Mouse (Mus musculus) thymus, postnatal 14 days (tissue): ENCODE measurements around the gene Samd4.

ENCODE experiments used
- DNase-seq: peaks from one replicate; pipeline ENCODE4 v3.0.0; 2021

Gene Samd4

DNA sequence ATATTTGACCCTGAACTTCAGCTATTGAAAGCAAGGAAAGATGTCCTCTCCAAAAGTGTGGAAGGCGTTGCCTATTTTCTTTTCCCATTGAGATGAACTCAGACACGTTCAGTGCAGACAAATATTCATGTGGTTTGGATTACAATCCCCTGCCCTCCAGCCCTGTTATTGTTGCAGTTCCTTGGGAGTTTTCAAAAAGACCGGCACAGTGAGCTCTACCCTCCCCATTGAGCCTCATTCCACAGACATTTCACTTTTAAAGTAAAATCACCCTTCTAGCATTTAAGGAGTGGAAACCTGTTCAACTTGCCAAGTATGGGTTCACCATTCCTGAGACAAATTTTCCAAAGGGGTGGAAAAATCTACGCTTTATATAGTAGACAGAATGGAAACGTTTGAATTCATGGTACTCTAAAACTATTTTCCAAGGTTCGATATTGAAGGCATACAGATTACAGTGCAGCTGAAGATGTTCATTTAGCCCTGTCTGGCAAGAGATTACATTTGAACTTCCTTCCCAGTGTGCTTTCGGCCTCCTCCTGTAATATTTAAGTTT, 76.6 kb downstream of the Samd4 start:
- no peak for DNase-seq

DNA sequence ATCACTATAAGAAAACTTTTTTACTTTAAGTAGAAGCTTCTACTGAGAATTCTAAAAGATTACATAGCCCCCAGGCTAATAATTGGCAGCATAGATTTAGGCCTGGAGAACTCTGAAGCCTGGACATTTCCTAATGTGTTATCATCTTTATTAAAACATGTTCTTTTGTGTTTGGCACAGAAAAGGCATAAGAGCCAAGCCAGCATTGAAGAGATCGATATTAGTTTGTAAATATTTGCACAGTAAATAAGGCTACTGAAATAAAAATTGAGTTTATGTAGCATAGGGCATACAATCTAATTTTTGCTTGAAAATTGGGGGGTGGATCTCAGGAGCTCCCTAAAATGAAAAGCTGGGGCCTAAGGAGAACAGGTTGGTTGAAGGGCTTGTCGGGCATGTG, 77.2 kb downstream of the Samd4 start:
- DNase-seq = no peak

DNA sequence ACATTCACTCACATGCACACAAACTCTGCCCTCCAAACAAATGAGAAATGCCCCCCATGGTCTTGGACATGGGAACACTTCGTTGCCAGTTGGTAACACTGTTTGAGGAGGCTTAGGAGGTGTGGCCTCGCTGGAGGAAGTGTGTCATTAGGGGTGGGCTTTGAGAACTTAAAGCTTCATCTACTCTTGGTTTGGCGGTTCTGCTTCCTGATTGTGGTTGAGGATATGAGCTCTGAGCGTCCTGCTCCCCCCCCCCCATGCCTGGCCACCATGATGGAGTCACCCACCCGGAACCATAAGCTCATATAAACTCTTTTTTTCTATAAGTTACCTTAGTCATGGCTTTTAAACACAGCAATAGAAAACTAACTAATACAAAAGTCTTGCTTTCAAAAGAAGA, 80.2 kb downstream of the Samd4 start:
- DNase-seq = no peak

DNA sequence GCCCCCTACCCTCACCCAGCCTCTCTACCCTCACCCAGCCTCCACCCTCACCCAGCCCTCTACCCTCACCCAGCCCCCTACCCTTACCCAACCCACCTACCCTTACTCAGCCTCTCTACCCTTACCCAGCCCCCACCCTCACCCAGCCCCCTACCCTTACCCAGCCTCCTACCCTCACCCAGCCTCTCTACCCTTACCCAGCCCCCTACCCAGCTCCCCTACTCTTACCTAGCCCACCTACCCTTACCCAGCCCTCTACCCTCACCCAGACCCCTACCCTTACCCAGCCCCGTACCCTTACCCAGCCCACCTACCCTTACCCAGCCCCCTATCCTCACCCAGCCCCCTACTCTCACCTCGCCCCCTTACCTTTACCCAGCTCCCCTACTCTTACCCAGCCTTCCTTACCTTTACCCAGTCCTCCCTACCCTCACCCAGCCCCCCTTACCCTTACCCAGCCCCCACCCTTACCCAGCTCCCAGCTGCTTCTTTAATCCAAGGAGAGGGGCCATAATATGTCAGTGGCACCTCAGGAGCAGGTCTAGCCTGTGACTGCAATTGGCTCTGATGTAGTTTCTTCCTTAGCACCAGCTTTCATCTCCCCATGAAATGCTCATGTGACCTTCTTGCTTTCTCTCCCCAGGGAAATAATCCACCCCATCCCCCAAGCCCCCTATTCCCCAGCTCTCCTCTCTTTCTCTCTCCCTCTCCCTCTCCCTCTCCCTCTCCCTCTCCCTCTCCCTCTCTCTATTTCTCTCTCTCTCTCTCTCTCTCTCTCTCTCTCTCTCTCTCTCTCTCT, 81.6 kb downstream of the Samd4 start:
- no peak for DNase-seq

DNA sequence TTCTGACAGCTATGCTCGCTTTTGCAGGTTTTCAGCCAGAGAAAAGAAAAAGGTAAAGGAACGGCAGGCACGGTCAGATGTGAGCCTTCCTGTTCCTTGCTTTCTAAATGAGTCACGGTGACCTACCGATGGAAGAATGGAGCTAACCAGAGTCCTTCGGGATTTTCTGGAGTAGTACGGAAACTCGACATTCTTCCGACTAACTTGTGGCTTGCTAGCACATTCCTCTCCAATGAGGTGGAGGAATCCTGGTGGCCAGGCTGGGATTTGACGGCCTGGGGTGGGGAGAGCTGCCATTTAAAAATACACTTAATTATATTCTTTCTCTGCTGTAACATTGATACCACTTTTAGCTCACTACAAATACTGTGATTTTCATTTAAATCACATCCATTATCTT, 83.6 kb downstream of the Samd4 start:
- DNase-seq = no peak

DNA sequence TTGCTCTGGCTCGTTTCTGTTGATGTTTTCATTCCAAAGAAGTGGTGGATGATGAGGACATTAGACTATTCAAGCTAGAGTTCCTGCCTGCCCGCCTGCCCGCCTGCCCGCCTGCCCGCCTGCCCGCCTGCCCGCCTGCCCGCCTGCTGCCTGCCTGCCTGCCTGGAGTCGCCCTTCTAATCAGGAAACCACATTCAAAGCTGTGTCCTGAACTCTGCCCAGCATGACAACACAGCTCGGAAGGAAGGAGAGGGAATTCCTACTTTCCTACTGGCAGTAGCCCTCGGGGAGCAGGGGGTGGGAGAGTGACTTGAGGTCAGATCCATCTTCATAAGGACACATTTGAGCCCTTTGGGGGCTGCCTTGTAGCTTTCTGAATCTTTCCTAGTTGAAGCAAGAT, 85.4 kb downstream of the Samd4 start:
- DNase-seq = no peak

DNA sequence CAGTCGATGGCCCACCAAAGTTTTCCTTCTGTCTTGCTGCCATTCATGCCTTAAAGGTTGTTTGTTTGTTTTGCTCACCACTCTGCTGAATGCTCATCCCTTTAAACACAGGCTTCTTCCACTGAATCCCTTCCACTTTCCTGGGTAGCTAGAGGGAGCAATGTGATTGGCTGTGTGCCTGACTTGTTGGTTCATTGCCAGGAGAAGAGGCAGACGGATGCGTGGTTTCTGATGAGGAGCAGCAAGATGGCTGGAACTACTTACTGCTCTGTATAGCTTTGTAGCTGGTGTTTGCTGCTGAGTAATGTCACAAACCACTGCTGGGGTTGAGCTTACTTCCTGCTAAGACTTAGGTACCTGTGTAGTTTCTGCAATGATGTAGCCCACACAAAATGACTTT, 88.0 kb downstream of the Samd4 start:
- no peak for DNase-seq

DNA sequence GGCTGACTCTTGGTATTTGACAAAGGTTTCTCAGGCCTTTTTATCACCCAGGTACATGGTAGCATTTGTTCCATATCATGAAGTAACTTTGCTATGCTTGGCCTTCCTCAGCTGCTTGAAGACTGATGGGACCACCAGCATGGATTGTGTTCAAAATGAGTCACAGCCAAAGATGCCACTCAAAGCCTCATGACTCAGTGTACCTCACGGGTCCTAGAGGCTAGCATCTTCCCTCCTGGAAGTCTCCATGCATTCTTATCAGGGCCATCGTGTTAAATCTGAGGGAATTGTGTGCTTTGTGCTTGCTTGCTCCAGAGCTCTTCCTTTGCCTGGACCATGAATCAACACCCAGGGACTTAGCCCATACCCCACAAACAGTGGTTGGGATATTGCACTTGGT, 89.1 kb downstream of the Samd4 start:
- no peak for DNase-seq

DNA sequence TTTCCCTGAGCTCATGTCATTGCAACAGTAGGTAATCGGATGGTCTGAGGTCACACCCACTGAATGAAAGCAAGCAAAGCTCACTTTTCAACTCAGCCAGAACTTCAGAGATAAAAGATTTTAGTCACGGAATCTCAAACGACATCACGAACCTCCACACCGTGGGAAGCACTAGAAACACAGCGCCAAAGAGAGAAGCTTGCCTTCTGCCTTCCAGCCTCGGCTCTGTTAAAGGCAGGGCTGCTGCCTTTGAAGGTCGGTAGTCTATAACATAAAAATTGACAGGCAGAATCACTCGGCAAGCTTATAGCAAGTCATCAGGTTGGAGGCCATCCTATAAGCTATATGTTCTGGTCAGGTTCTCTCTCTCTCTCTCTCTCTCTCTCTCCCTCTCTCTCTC, 92.2 kb downstream of the Samd4 start:
- DNase-seq = no peak

DNA sequence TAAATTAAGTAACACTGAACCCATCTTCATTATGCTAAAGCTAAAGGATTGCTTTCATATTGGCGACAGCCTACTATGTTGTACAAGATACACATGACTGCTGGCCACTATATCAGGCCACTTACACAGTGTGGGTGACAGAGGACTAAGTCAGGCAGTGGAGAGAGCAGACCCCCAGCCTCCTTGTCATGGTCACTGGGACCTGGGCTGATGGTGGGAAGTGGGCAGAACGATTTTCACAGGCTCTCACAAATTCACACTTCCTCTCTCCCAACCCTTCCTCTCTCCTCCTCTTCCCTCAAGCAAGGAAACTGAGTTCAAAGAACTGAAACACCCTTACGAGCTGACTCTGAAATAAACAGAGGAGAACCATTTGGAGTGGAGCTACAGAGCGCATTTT, 93.3 kb downstream of the Samd4 start:
- DNase-seq = no peak

DNA sequence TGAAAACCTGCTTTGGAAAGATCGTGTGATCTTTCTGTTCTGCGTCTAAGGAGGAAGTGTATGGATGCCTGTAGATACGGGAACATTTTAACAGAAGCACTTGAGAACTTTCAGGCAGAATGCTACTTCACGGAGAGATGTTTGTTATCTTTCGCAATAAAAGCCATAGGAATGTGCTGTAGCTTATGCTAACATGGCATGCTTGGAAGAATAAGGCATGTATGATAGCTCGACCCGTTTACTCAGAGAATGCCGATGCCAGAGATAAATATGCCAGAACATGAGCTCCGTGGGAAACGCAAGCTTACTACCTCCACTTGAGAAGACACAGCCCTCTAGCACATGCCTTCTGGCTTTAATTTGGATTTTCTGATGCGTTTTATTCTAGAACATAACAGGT, 94.1 kb downstream of the Samd4 start:
- DNase-seq = no peak

DNA sequence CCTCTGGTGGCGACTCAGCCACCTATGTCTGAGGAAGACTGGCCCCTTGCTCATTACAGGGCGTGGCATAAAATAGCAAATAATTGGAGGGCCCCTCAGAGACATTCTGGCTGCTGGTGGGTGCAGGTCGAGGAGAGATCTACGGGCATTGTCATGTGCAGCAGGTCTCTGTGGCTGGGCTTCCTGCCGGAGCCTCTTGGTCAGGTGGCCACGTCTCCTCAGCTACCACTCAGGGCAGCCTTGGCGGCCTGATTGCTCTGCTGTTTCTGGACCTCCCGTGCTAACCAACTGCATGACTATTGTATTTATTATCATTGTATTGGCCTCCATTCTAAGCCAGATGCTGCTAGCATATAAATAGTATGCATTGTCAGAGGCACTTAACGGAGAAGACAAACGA, 95.0 kb downstream of the Samd4 start:
- DNase-seq = no peak

DNA sequence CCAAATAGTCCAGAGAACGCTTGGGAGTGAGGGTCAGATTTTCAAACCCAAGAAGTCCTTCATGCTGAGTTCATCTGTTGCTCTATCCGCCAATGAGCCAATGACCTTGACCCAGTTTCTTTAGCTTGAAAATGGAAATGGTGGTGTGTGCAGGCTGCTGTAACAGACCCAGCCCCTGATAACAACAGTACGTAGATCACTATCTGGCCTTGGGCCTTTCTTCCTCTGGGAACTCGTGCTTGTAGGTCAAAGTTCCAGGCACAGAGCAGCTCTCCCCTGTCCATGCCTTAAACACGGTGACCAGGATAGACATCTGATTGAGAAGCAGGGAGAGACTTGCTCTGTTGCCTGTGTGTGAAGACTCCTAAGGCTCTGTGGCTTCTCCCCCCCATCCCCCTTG, 96.5 kb downstream of the Samd4 start:
- no peak for DNase-seq

DNA sequence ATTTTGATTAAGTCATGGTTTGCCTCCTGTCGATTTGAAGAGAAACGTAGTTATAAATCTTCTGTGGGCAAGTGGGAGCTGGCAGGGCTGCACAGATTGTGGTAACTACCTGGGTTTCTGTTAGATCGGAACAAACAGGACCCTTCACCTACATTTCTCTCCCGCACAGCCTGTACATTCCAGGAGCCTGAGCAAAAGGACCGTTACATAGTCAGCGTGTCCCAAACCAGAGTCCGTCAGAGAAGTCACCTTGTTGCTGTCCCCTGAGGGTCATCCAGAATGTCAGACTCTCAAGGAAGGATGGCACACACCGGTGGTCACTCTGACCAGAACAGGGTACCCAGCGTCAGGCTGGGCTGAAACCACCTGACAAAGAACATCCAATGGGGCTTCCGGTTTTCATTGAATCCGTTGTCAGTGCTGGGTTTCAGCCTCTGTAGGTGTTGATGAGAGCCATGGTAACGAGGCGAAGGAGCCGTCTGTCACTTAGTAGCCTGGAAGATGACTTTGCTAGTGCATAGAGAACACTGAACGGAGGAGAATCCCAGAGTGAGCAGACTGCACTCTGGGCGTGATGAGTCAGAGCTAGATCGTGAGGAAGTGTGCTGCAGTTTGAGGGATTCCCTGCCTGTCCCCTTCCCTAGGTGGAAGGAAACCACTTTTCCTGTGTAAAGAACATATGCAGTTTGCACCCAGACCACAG, 98.2 kb downstream of the Samd4 start:
- DNase-seq = no peak

DNA sequence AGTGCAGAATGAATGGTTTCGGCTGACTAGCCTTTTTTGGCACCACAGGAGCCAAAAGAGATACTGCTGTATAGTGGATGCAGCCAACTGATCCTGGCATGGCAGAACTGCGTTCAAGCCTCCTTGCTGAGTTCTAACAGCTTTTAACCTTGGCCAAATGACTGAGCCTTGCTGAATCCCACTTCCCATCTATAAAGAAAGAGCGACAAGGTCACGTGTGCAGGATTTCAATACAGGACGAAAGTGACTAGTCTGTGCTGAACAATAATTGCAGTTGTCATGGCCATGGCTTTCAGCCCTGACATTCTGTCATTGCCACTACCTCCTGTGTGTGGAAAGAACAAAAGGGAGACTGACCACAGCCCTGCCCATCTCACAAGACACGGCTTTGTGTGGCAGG, 99.5 kb downstream of the Samd4 start:
- no peak for DNase-seq

DNA sequence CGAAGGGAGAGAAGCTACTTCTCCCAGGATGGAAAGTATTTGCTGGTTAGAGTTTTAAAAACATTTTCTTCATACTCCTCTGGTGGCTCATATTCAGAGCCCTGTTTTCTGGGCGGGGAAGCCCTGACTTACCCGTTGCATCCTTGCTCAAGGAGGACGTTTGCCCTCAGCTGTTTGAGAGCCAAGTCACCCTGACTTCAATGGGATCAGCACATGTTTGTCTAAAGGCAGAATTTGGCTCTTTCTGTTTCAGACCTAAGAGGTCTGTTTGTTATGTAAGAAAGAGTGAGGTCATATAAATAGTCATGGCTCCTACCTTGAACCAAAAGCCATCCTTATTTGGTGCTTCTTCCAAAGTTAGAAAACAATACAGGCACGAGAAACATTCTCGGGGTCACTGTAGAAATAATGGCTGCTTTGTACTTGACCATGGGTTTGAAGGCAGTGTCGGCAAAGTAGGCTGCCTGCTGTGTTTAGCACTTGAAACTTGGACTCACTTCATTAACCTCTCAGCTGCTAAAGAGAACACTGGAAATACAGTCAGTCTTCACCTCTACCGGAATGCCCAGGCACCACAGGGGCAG, 102.0 kb downstream of the Samd4 start:
- no peak for DNase-seq

DNA sequence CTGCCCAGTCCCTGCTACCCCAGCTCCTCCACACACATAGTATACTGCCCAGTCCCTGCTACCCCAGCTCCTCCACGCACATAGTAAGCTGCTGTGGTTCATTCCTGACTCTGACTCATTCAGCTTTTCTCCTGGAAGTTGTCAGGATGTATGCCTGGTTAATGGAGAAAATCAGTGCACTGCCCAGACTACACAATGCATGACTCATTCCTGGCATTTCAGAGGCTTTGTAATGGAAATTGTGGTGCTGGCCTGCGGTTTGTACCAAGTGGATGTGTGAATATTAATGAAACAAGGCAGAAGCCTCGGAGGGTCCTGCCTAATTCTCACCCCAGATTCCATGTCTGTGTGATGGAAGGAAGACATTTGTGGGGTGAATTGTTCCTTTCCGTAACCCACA, 107.0 kb downstream of the Samd4 start:
- DNase-seq = no peak

DNA sequence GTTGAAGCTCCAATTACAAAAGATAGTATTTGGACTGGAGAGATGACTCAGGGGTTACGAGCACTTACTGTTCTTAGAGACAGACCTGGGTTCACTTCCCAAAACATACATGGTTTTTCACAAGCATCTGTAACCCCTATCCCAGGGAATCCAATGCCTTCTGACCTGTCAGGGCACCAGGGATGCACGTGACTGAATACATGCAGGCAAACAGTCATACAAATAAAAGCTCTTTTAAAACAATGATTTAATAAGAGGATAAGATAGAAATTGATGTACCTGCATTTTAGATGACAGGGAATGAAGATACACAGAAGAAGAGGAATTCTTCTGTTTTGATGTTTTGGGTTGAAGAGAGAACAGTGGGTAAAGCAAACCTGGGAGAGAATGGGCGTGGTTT, 107.8 kb downstream of the Samd4 start:
- no peak for DNase-seq

DNA sequence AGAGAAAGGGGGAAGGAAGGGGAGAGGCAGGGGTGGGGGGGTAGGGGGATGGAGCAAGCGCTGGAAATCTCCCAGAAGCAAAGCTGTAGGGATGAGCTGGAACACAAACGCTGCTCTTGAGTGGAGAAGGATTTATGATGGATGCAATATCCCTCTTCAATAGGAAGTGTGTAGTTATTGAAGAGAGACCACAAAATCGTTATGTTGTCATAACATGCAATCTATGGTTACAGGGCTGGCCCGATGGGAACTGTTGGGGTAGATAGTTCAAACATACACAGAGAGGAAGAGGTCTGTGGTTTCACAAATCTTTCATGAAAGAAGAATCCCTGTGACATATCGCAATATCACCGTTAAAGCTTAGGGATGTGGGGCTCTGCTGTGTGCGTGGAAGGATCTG, 112.0 kb downstream of the Samd4 start:
- DNase-seq = no peak

DNA sequence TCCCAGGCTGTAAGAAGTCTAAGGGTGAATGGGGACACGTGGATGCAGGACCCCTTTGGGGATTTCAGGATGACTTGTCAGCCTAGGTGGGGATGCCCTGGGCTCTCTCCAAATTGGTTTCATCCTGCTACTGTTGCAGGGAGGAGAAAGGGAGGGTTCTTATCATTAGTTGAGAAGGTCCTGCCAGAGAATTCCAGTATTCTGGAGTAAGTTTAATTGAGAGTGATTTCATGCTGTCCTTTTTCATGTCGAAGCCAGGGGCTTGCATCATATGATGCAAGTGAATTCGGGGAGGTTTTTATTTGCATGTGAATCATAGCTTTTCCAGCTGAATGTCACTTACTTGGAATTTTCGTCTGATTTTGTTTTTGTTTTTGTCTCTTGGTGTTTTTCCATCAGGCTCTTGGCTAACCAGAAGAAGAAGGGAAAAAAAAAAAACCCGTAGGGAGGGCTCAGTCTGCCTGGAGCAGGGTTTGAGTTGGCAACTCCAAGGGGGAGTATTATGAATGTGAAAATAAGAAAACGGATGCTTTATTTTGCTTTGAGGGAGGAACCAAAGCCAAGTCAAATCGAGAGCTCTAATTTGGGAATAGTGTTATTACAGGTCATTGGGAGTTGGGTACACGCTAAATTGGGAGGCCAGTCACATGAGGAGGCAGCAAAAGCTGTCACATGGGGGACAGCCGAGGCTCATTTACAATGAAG, 116.8 kb downstream of the Samd4 start:
- DNase-seq = no peak

DNA sequence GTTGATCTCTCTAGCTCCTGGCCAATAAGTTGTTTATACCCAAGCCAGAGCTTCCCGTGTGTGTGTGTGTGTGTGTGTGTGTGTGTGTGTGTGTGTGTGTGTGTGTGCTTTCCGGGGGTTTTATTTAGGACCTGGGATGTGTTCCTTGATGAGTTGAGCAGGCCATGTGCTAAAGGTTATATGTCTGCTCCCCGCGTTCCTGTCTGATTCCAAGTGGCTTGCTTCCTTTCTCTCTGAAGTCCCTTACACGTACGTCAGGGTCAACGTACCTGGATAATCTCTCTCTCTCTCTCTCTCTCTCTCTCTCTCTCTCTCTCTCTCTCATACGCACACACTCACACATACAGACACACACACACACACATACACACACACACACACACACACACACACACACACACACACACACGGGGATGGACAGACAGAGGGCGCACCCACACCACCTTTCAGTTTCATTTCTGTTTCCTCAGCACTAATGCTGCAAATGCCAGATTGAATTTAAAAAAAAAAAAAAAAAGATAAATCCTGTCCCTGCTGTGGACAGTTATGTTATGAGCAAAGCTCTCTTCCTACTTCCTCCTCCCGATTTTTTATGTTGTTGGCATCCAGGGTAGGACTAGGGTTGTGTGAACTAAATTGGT, 117.6 kb downstream of the Samd4 start:
- no peak for DNase-seq

DNA sequence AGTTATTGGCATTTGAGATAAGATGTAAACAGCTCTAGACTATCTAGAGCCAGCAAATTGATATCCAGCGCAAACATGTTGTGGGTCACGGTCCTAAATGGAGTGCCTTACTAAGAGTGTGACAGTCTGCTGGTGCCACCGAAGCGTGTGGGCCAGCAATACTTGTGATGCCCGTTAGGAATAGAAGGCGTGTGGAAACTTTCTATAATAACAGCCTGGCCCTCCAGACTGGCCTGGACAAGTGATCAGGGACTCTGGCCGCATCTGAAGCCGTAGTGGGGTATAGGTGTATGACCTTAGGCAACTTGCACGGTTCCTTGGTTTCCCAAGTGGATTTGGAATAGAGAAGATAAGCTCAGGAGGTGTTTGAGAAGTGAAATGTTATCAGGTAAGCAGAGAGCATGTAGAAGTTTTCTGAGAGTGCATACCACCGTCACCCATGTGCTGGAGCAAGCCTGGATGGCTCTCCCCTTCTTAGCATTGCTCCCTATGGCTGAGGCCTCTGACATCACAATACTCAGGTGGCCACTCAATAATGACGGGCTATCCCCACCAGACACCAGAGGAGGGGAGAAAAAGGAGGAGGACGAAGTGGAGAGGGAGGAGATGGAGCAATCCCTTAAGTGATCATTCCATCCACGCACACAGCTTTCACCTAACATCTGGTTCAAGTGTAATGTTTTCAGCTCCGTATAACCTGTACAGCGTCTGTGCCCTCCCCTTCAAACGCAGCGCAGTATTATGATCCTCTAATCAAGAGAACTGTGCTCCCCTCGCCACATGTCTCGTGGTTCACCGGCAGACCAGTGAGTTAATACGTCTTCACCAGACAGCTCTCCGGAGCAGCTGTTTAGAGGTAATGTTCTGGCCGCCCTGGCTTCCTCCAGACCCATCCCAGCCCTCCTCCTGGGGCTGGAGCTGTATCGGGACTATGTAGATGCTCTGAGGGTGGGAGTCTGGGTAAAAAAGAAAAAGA, 118.4 kb downstream of the Samd4 start:
- no peak for DNase-seq
